Mouse (Mus musculus): ENCODE data around the gene Hmgb1.
"Not testable (repeated sequence)": the region's sequence is repeated elsewhere in the genome, so short reads cannot be mapped to it uniquely, and the experiment has no call there.

The Hmgb1 gene

DNA sequence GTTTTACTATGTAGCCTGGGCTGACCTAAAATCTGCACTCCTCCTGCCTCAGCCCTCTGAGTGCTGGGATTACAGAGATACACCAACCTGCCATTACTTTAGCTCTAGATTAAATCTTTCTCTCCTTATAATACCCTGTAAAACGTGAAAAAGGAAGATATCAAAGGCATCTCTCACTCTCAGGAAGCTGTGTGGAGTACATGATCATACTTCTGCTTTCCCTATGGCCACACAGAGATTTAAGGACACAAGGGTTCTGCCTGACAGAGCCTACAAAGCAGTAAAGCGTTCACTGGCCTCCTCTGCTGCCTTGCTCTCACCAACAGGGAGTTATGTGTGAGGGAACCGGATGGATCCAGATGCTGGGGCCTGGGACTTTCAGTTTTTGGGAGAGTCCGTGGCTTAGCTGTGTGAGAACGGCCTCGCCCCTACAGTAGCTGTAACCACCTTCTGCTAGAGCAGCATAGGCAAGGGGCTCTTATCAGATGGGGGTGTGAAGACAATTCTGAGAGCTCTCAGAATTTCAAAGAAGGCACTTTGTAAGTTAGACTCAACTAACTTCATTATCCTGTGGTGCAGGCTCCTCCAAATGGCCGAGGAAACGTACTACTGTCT, 36.8 kb downstream of the Hmgb1 start:
- no peak for DNase-seq (ENCODE audit: low spot score)

GRCm38 (mm10) chr5:149146691-149147090, 37.6 kb downstream of the Hmgb1 start:
- DNase-seq (ENCODE audit: low spot score): no peak

DNA sequence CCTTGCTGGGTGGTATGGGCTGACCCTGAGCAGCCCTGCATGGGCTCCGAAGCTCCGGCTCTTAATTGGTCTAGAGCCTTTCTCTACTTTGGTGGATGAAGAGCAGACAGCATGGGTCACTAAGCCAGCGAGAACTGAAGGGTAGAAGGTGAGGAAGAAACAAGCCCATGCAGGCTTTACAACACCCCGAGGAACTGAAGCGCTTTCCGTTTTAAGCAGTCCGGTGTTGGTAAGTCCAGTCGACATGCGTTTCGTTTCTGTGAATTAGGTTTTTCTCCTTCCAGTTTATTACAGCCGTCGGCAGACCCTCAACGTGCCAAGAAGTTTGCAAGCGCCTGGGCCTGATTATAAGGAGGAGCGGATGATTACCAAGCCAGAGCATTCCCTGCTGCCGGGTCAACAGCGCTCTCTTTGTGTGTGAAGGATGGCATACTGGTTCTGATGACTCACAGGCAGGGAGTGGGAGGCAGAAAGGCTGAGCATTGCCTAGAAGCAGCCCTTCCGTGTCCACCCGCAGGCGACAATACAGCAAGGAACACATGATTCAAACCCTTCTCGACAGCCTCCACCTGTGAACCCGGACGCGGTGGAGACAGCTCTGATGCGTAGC, 40.4 kb downstream of the Hmgb1 start:
- DNase-seq (ENCODE audit: low spot score): peak; percentile 33

- not testable (repeated sequence) for DNase-seq (ENCODE audit: low spot score)
Measured at GRCm38 (mm10) chr5:149141155-149141554, 43.1 kb downstream of the Hmgb1 start.

- no peak for DNase-seq (ENCODE audit: low spot score)
Measured at GRCm38 (mm10) chr5:149140336-149140735, 44.0 kb downstream of the Hmgb1 start.

- DNase-seq (ENCODE audit: low spot score): not testable (repeated sequence)
Measured at GRCm38 (mm10) chr5:149138087-149138486, 46.2 kb downstream of the Hmgb1 start.

DNA sequence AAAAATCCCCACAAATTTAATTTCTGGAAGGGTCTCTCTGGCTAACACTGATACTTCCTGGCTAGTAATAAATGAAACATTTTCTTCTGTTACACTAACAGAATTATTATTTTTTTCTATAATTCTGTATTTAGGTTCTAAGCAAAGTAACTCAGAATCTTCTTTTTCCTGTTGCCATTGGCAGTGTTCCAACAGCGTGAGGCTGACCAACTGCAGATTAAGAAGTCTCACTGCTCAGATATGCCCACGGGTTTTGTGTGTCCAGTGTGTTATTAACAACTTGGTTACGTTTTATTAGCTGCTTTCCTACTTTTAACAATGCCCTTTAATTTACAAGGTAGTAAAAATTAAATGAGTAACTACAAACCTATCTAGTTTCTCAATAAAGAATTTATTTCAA, 46.8 kb downstream of the Hmgb1 start:
- no peak for DNase-seq (ENCODE audit: low spot score)

GRCm38 (mm10) chr5:149136933-149137365, 47.3 kb downstream of the Hmgb1 start:
- DNase-seq (ENCODE audit: low spot score): peak; percentile 26

GRCm38 (mm10) chr5:149135455-149136354, 48.6 kb downstream of the Hmgb1 start:
- no peak for DNase-seq (ENCODE audit: low spot score)

GRCm38 (mm10) chr5:149134751-149135454, 49.4 kb downstream of the Hmgb1 start:
- DNase-seq (ENCODE audit: low spot score): no peak

DNA sequence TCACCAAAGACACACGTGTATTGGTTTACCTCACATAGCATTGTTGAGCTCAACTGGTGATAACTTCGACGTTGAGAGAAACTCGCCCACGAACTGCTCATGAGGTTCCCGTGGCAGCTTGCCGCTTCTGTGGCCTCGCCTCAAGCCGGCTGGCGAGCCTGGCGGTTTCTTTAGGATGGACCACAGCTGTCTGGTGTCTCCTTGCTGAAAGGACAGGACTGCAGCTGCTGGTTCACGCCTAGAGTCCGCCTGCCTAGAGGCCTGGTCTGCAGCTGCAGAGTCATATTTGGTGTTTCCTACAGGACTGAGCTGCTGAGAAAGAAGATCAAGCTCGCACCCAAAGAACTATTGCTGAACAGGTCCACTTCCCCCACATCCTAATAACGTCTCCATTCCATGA, 55.8 kb downstream of the Hmgb1 start:
- DNase-seq (ENCODE audit: low spot score): no peak

GRCm38 (mm10) chr5:149123795-149124194, 60.5 kb downstream of the Hmgb1 start:
- no peak for DNase-seq (ENCODE audit: low spot score)

- DNase-seq (ENCODE audit: low spot score): no peak
Measured at GRCm38 (mm10) chr5:149119341-149119881, 64.9 kb downstream of the Hmgb1 start.

GRCm38 (mm10) chr5:149117815-149118547, 66.3 kb downstream of the Hmgb1 start:
- DNase-seq (ENCODE audit: low spot score): no peak

DNA sequence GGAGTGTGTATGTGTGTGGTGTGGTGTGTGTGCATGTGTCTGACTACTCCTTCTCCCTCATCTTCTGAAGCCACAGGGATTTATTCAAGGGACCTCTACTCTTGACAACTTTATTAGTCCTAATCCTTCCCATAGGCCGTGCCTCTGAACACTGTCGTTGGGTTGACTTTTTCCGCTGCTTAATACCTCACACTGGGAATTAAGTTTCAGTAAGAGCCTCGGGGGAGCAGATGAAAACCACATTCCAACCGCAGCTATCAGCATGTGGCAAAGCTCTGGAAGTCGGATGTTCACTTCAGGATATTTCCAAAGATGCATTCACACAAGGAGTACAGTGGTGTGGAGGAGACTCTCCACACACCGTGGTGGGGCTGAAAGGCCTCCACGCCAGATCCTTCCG, 69.7 kb downstream of the Hmgb1 start:
- no peak for DNase-seq (ENCODE audit: low spot score)

DNA sequence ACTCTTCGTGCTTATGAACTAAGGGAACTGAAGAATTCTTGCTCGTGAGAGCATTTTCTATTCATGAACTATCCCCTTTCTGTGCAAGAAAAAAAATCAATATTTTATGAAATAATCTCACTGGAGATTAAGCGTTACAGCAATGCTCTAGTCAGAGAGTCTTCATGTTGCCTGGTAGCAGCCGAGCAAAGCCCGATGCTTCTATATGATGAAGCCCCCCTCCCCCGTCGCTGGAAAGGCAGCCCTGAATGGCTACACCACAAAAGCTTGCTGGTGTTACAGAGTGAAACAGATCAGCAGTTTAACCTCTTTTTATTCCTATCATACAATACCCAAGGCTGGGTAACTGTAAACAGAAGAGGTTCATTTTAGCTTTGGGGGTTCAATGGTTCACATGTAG, 70.3 kb downstream of the Hmgb1 start:
- DNase-seq (ENCODE audit: low spot score): no peak

- DNase-seq (ENCODE audit: low spot score): no peak
Measured at GRCm38 (mm10) chr5:149113439-149113838, 70.8 kb downstream of the Hmgb1 start.

- DNase-seq (ENCODE audit: low spot score): no peak
Measured at GRCm38 (mm10) chr5:149112559-149112958, 71.7 kb downstream of the Hmgb1 start.

GRCm38 (mm10) chr5:149109220-149109619, 75.1 kb downstream of the Hmgb1 start:
- DNase-seq (ENCODE audit: low spot score): no peak

- no peak for DNase-seq (ENCODE audit: low spot score)
Measured at GRCm38 (mm10) chr5:149108178-149108577, 76.1 kb downstream of the Hmgb1 start.

DNA sequence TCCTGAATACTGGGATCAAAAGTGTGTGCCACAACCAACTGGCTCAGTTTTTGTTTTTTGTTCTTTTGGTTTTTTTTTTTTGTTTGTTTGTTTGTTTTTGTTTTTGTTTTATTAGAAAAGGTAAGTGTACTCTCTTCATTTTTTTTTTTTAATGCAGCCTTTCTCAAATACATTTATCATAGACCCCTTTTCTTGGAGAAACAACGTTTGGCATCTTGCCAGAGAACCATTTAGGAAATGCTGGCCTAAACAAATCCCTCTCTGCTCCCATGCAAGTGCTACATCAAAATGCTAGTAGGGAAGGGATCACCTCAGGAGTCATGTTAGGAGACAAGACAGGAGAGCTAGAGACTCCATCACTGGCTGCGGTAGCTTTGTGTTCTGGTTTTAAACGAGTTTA, 76.7 kb downstream of the Hmgb1 start:
- no peak for DNase-seq (ENCODE audit: low spot score)
